9 mouse cellular contexts compared by ENCODE assay signal in the genomic region with DNA sequence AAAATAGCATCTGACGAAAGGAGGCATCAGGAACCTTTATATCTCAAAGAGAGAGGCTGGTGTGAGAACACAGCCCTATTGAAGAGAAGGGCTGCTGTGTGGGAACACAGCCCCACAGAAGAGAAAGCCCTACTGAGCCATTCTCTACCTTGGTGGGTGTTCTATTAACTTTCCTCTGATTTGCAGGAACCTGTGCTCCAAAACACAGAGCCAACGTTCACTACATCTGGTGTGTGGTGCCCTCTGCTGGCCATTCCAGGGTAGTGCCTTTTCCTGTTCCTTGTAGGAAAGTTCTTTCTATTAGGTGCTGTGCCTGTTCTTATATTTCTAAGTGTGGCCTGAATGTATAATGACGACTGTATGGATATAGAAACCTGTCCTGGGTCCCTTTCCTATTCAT. TPM values are rescaled to one million over a fixed set of nuclear protein-coding genes. Genes with fewer than 3 reads are reported as not detected.
DNase-seq lines count a peak whose midpoint lies in the region; ATAC-seq and TF ChIP-seq lines count a peak whose summit lies in the region.
"Had no signal": no experiment of that assay in that cellular context is flagged by ENCODE, and none has a peak within 500 bp of the region (broad histone marks: within the 10 kb centered on the region; RNA-seq: fewer than 3 reads in every experiment).

No protein-coding gene starts in this region.

- no peaks in the 10 kb centered on the region for H3K27me3 ChIP-seq in embryonic facial prominence, embryonic 15.5 days
- H3K27me3 ChIP-seq in heart, embryonic 12.5 days (replicated peaks): peaks cover 16% of the 10 kb centered on the region; the same call in 1 of the 2 replicates
- no peaks in the 10 kb centered on the region for H3K27me3 ChIP-seq in kidney, embryonic 14.5 days (ENCODE audit: control insufficient read depth, insufficient read depth, low read length)
- no peaks in the 10 kb centered on the region for H3K27me3 ChIP-seq in limb, embryonic 14.5 days (ENCODE audit: control insufficient read depth, insufficient read depth, low read length)
- H3K27me3 ChIP-seq in splenic B cell, adult 2 months (ENCODE audit: control insufficient read depth, insufficient read depth, low read length, poor library complexity, severe bottlenecking): no peaks in the 10 kb centered on the region

- peak; percentile 90 for DNase-seq in CD4-positive, CD25-positive, alpha-beta regulatory T cell, adult 2 months (ENCODE audit: low read depth, low spot score)
- DNase-seq in limb, embryonic 14.5 days (ENCODE audit: low spot score): peak; percentile 91
- peak; percentile 66 to 79 for DNase-seq in natural killer cell, adult 2 months (ENCODE audit: low spot score in 2 of 2)
- DNase-seq in splenic B cell, adult 2 months (ENCODE audit: low read depth, low spot score): peak; percentile 86

- H3K27ac ChIP-seq in bone marrow, adult 2 months (ENCODE audit: control insufficient read depth, insufficient read depth, low read depth, low read length, poor library complexity): no peak overlapping the region
- H3K27ac ChIP-seq in embryonic facial prominence, embryonic 15.5 days (replicated peaks): no peak overlapping the region
- no peak overlapping the region for H3K27ac ChIP-seq in heart, embryonic 12.5 days (ENCODE audit: poor library complexity, severe bottlenecking)
- H3K27ac ChIP-seq in kidney, embryonic 14.5 days (ENCODE audit: low read depth, low read length): no peak overlapping the region
- H3K27ac ChIP-seq in limb, embryonic 14.5 days (replicated peaks; ENCODE audit: low read depth, low read length): no peak overlapping the region

- no peak for TF ChIP-seq POLR2A in bone marrow, adult 2 months (IDR thresholded peaks at IDR 0.05; ENCODE audit: borderline replicate concordance, control insufficient read depth, low read depth, low read length)
- no peak for TF ChIP-seq POLR2A in limb, embryonic 14.5 days (IDR thresholded peaks at IDR 0.05; ENCODE audit: borderline replicate concordance, extremely low read depth, insufficient read depth, insufficient read length)

- no peaks in the 10 kb centered on the region for H3K9me3 ChIP-seq in embryonic facial prominence, embryonic 15.5 days (replicated peaks)
- H3K9me3 ChIP-seq in heart, embryonic 12.5 days (replicated peaks): no peaks in the 10 kb centered on the region
- H3K9me3 ChIP-seq in kidney, embryonic 14.5 days (ENCODE audit: control insufficient read depth, low read length): no peaks in the 10 kb centered on the region; the same call in 1 of the 2 replicates
- no peaks in the 10 kb centered on the region for H3K9me3 ChIP-seq in limb, embryonic 14.5 days (ENCODE audit: control insufficient read depth, low read length)

- TF ChIP-seq CTCF in bone marrow, adult 2 months (IDR thresholded peaks at IDR 0.05; ENCODE audit: control insufficient read depth, insufficient read depth, low read length): peak; percentile 92

- no peaks in the 10 kb centered on the region for H3K36me3 ChIP-seq in embryonic facial prominence, embryonic 15.5 days
- H3K36me3 ChIP-seq in heart, embryonic 12.5 days: no peaks in the 10 kb centered on the region
- no peaks in the 10 kb centered on the region for H3K36me3 ChIP-seq in kidney, embryonic 14.5 days (ENCODE audit: control insufficient read depth, insufficient read depth, low read length)
- H3K36me3 ChIP-seq in limb, embryonic 14.5 days (ENCODE audit: control insufficient read depth, insufficient read depth, low read length): no peaks in the 10 kb centered on the region
- no peaks in the 10 kb centered on the region for H3K36me3 ChIP-seq in splenic B cell, adult 2 months (ENCODE audit: control insufficient read depth, insufficient read depth, low read length, poor library complexity, severe bottlenecking)

- H3K4me3 ChIP-seq in bone marrow, adult 2 months (replicated peaks; ENCODE audit: control insufficient read depth, low read depth, low read length): no peak overlapping the region
- no peak overlapping the region for H3K4me3 ChIP-seq in embryonic facial prominence, embryonic 15.5 days (replicated peaks)
- no peak overlapping the region for H3K4me3 ChIP-seq in heart, embryonic 12.5 days
- H3K4me3 ChIP-seq in kidney, embryonic 14.5 days (ENCODE audit: low read length): no peak overlapping the region
- H3K4me3 ChIP-seq in limb, embryonic 14.5 days (replicated peaks; ENCODE audit: low read length): no peak overlapping the region
- H3K4me3 ChIP-seq: erythroblast, embryonic 14.5 days had no signal

- H3K4me2 ChIP-seq in embryonic facial prominence, embryonic 15.5 days (replicated peaks): no peak overlapping the region
- no peak overlapping the region for H3K4me2 ChIP-seq in heart, embryonic 12.5 days
- no peak overlapping the region for H3K4me2 ChIP-seq in kidney, embryonic 14.5 days (replicated peaks; ENCODE audit: low read depth, low read length)
- H3K4me2 ChIP-seq in limb, embryonic 14.5 days (replicated peaks; ENCODE audit: low read depth, low read length, severe bottlenecking): no peak overlapping the region

- H3K9ac ChIP-seq in embryonic facial prominence, embryonic 15.5 days: no peak overlapping the region
- H3K9ac ChIP-seq in heart, embryonic 12.5 days: no peak overlapping the region
- H3K9ac ChIP-seq in kidney, embryonic 14.5 days (ENCODE audit: low read depth, low read length): no peak overlapping the region
- H3K9ac ChIP-seq in limb, embryonic 14.5 days (ENCODE audit: low read depth, low read length, severe bottlenecking): no peak overlapping the region

- 0 out of 2 replicates have a peak, but pooled peaks have one; percentile 55 for ATAC-seq in embryonic facial prominence, embryonic 15.5 days (ENCODE audit: insufficient number of reproducible peaks, low FRiP score, low TSS enrichment, low read depth)
- ATAC-seq in heart, embryonic 12.5 days (ENCODE audit: insufficient number of reproducible peaks, low FRiP score): 0 out of 2 replicates have a peak, but pooled peaks have one; percentile 31
- ATAC-seq in kidney, embryonic 14.5 days (ENCODE audit: low FRiP score, low TSS enrichment): peak; percentile 44; the same call in 1 of the 2 replicates
- ATAC-seq in limb, embryonic 14.5 days (ENCODE audit: low FRiP score, low read depth): peak; percentile 72; the same call in 1 of the 2 replicates

- no peaks in the 10 kb centered on the region; the same call in 1 of the 2 replicates for H3K4me1 ChIP-seq in bone marrow, adult 2 months (ENCODE audit: control insufficient read depth, insufficient read depth, low read length)
- H3K4me1 ChIP-seq in embryonic facial prominence, embryonic 15.5 days: peaks cover 19% of the 10 kb centered on the region
- H3K4me1 ChIP-seq in heart, embryonic 12.5 days (replicated peaks): peaks cover 13% of the 10 kb centered on the region
- peaks cover 13% of the 10 kb centered on the region for H3K4me1 ChIP-seq in kidney, embryonic 14.5 days (ENCODE audit: control insufficient read depth, insufficient read depth, low read length)
- H3K4me1 ChIP-seq in limb, embryonic 14.5 days (ENCODE audit: control insufficient read depth, insufficient read depth, low read length): peaks cover 8% of the 10 kb centered on the region

- 29% methylated on average over 3 of the region's 3 CpGs for WGBS in bone marrow, adult 2 months
- WGBS in embryonic facial prominence, embryonic 15.5 days: 25% methylated on average over 3 of the region's 3 CpGs
- WGBS in heart, embryonic 12.5 days: 32% methylated on average over 3 of the region's 3 CpGs
- WGBS in kidney, embryonic 14.5 days: 32% methylated on average over 3 of the region's 3 CpGs
- WGBS in limb, embryonic 14.5 days: 21% methylated on average over 3 of the region's 3 CpGs

RNA-seq across cellular contexts. Expression of gene Zfp326, which starts 7.8 kb away (rescaled TPM):
- polyA plus RNA-seq in bone marrow, adult 2 months (2011; ENCODE audit: insufficient read depth, insufficient read length, low replicate concordance, missing spikeins): 16.8 and 21.6 TPM in 2 replicates
- 34.9 and 41.2 TPM in 2 replicates for polyA plus RNA-seq in embryonic facial prominence, embryonic 15.5 days (2015; fragmentation: Nextera tagmentation; extraction: Ambion mirVana)
- polyA plus RNA-seq in heart, embryonic 12.5 days (2016; fragmentation: Nextera tagmentation; extraction: Ambion mirVana): 35.6 and 36.7 TPM in 2 replicates
- 45.1 and 57.3 TPM in 2 replicates for polyA plus RNA-seq in kidney, embryonic 14.5 days (2014; fragmentation: Nextera tagmentation; extraction: Ambion mirVana)
- 39.9 and 56.5 TPM in 2 replicates for polyA plus RNA-seq in limb, embryonic 14.5 days (2012; rRNA removed)
- polyA plus RNA-seq in limb, embryonic 14.5 days (2014; fragmentation: Nextera tagmentation; extraction: Ambion mirVana): 32.5 and 39.4 TPM in 2 replicates
